Mouse (Mus musculus) pancreas, adult 10 weeks (tissue): ENCODE results near the gene Apol10b. TPM values are rescaled to one million over a fixed set of nuclear protein-coding genes. Genes with fewer than 3 reads are reported as not detected.

ENCODE experiments used
- polyA plus RNA-seq: library from polyadenylated mRNA; stranded (reverse); fragments of 350-450 nt; fragmentation: Illumina TruSeq; extraction: RNeasy Lipid Tissue Mini Kit (QIAGEN cat#74804); gene quantifications from one replicate; pipeline ENCODE4 v1.2.3, GENCODE M21; 2015; ENCODE audit warnings: low read depth, low replicate concordance; ENCODE audit not compliant: insufficient read depth

Apol10b gene
- 1.7 TPM for polyA plus RNA-seq

DNA sequence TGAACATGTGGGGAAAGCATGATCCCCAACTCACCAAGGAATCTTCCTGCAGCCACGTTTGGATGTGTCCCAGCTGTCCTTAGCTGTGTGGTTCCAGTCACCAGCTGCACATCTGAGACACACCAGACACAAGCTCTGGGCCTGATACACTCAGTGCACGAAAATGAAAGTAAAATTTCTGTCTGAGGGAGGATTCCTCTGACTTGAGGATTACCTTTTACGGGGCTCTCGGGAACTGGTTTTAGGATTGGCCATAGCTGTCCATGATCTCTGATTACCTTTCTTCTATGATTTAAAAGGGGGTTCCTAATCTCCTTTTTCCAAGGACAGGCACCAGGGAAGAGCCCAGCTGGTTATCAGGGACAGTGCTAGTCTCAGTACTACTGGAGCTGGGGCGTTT is at the start of gene Apol10b:
Gene Apol10b, minus strand, starts transcription at position 165 of the 400 bp plus-strand sequence.

DNA sequence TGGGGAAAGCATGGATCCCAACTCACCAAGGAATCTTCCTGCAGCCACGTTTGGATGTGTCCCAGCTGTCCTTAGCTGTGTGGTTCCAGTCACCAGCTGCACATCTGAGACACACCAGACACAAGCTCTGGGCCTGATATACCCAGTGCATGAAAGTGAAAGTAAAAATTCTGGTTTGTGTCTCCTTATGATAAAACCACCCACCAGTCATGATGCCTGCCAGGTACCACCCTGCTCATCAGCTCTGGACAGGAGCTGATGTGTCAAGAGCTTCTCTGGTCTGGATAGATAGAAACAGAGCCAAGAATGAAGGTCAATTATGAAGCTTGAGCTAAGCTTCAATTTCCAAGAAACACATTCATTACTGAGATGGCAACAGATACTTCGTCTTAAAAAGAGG is 47.3 kb upstream of the Apol10b start, which contains the start of gene Apol11b:
Gene Apol11b, minus strand, starts transcription at position 111 of the 400 bp plus-strand sequence.

DNA sequence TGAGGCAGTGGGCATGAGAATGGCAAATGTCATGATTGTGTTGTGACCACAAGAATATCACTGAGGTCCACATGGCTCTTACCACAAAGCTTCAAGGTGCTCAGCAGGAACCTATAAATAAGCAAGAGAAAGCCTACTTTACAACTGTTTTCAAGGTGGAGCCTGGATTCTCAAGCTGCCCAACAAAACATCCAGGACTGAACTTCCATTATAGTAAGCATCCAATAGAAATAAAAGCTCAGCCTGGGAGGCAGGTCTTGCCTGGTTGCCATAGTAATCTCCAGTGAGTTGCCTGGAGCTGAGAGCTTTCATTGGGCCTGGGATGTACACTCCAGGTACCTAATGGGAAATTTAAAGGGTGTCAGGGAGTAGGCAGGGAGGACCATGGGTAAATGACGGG is 3.0 kb upstream of the Apol10b start, which contains the start of gene Gm36245:
Gene Gm36245, plus strand, starts transcription at position 301 of the 400 bp plus-strand sequence.

DNA sequence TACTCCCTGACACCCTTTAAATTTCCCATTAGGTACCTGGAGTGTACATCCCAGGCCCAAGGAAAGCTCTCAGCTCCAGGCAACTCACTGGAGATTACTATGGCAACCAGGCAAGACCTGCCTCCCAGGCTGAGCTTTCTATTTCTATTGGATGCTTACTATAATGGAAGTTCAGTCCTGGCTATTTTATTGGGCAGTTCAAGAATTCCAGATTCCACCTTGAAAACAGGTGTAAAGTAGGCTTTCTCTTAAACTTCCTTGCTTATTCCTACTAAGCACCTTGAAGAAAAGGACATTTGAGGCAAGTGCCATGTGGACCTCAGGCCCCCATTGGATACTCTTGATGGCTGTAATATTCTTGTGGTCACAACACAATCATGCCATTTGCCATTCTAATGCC is 34.1 kb downstream of the Apol10b start, which contains the start of gene 1700025B11Rik:
Gene 1700025B11Rik, minus strand, starts transcription at position 101 of the 400 bp plus-strand sequence.

Other genes starting within 250 kb of the Apol10b start
- gene Apol7a, start 197.0 kb downstream of the Apol10b start, polyA plus RNA-seq: 15.8 TPM
- gene Apol9a, start 185.0 kb downstream of the Apol10b start, polyA plus RNA-seq: 4.4 TPM
- not detected for gene Apol7b, start 148.6 kb downstream of the Apol10b start, polyA plus RNA-seq
- gene Apol10a, start 119.1 kb downstream of the Apol10b start, polyA plus RNA-seq: not detected
- not detected for gene Apol11a, start 87.9 kb downstream of the Apol10b start, polyA plus RNA-seq
- not detected for gene Apol7c, start 62.8 kb downstream of the Apol10b start, polyA plus RNA-seq
- gene 1700025B11Rik, start 34.2 kb downstream of the Apol10b start, polyA plus RNA-seq: not detected
- gene Gm36245, start 3.1 kb upstream of the Apol10b start, polyA plus RNA-seq: not detected
- gene Apol11b, start 47.2 kb upstream of the Apol10b start, polyA plus RNA-seq: not detected
- not detected for gene Apol7e, start 102.7 kb upstream of the Apol10b start, polyA plus RNA-seq
- gene Apol9b, start 132.9 kb upstream of the Apol10b start, polyA plus RNA-seq: 2.9 TPM
- gene Apol8, start 160.9 kb upstream of the Apol10b start, polyA plus RNA-seq: not detected
- gene Myh9, start 246.1 kb upstream of the Apol10b start, polyA plus RNA-seq: 24.4 TPM